Comparison of ENCODE assay signal across 9 mouse cellular contexts in the genomic region with DNA sequence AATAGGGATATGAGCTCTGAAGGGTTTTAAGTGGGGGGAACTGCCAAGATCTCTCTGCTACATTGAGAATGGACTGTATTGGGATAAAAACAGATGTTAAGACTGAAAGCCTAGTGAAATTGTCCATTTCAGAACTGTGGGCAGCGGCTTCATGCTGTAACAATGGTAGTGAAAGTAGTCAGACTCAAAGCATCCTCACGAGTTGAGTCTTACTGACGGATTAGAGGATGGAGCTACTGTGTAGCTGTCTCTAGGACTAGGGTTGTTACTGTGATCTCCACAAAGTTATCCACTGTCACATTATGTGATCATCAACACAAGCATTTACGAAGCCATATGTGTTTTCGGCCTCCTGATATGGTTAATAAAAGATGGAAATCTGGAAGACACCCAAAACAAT. TPM values are rescaled to one million over a fixed set of nuclear protein-coding genes. Genes with fewer than 3 reads are reported as not detected.
DNase-seq lines count a peak whose midpoint lies in the region; ATAC-seq and TF ChIP-seq lines count a peak whose summit lies in the region.
"Had no signal": no experiment of that assay in that cellular context is flagged by ENCODE, and none has a peak within 500 bp of the region (broad histone marks: within the 10 kb centered on the region; RNA-seq: fewer than 3 reads in every experiment).

No protein-coding gene starts in this region.

- DNase-seq in heart, embryonic 10.5 days (ENCODE audit: low spot score) = peak; percentile 67
- DNase-seq in heart, postnatal 25 days (ENCODE audit: low spot score) = no peak
- no peak for DNase-seq in forebrain, embryonic 11.5 days (ENCODE audit: low spot score)
- no peak for DNase-seq in liver, embryonic 13.5 days
- DNase-seq in spleen, postnatal 4 days (ENCODE audit: low spot score in 2 of 2) = no peak
- DNase-seq in adrenal gland, postnatal 36 days = no peak
- DNase-seq in layer of hippocampus, postnatal 10 days (ENCODE audit: low spot score in 2 of 2) = no peak

- H3K4me1 ChIP-seq in heart, embryonic 10.5 days = peaks cover 20% of the 10 kb centered on the region
- peaks cover 7% of the 10 kb centered on the region for H3K4me1 ChIP-seq in forebrain, embryonic 11.5 days (replicated peaks; ENCODE audit: control insufficient read depth, insufficient read depth, low read length)
- H3K4me1 ChIP-seq in liver, embryonic 13.5 days (replicated peaks) = peaks cover 48% of the 10 kb centered on the region

- WGBS in heart, embryonic 10.5 days = 43% methylated on average over 5 of the region's 5 CpGs
- WGBS in forebrain, embryonic 11.5 days = 47% methylated on average over 5 of the region's 5 CpGs
- WGBS in liver, embryonic 13.5 days (ENCODE audit: insufficient replicate concordance) = 38% methylated on average over 5 of the region's 5 CpGs

- no peaks in the 10 kb centered on the region for H3K9me3 ChIP-seq in heart, embryonic 10.5 days
- no peaks in the 10 kb centered on the region for H3K9me3 ChIP-seq in forebrain, embryonic 11.5 days (ENCODE audit: control insufficient read depth, low read length)
- no peaks in the 10 kb centered on the region for H3K9me3 ChIP-seq in liver, embryonic 13.5 days (replicated peaks)

- peaks cover 98% of the 10 kb centered on the region for H3K79me2 ChIP-seq in C2C12 (ENCODE audit: control insufficient read depth, insufficient read depth)

- intact Hi-C loops in heart, postnatal 25 days (cut with DNase I) = loop anchor here (2.0 kb wide), 1 partner anchor 271 kb away; a partner anchor contains a TSS

- H3K27ac ChIP-seq in heart, embryonic 10.5 days = peak overlapping the region; percentile 98
- no peak overlapping the region for H3K27ac ChIP-seq in forebrain, embryonic 11.5 days (ENCODE audit: low read depth, low read length)
- H3K27ac ChIP-seq in liver, embryonic 13.5 days = peak overlapping the region; percentile 92

- peak overlapping the region; percentile 99 for H3ac ChIP-seq in C2C12 (ENCODE audit: control insufficient read depth, insufficient read length, low read depth)

- peak overlapping the region; percentile 59 for H3K4me2 ChIP-seq in forebrain, embryonic 11.5 days (ENCODE audit: low read depth, low read length, severe bottlenecking)
- peak overlapping the region; percentile 88 for H3K4me2 ChIP-seq in liver, embryonic 13.5 days

- no peaks in the 10 kb centered on the region for H3K27me3 ChIP-seq in heart, embryonic 10.5 days (ENCODE audit: insufficient read depth, poor library complexity, severe bottlenecking)
- no peaks in the 10 kb centered on the region for H3K27me3 ChIP-seq in C2C12 (ENCODE audit: control insufficient read depth, insufficient read depth, insufficient read length)
- no peaks in the 10 kb centered on the region for H3K27me3 ChIP-seq in forebrain, embryonic 11.5 days (ENCODE audit: control insufficient read depth, insufficient read depth, low read length)
- H3K27me3 ChIP-seq in liver, embryonic 13.5 days = no peaks in the 10 kb centered on the region

- TF ChIP-seq CTCF in C2C12 (IDR thresholded peaks at IDR 0.05; ENCODE audit: control insufficient read depth, insufficient read depth, insufficient read length) = no peak

- peak overlapping the region; percentile 97 for H3K4me3 ChIP-seq in heart, embryonic 10.5 days
- peak overlapping the region; percentile 99 for H3K4me3 ChIP-seq in C2C12 (ENCODE audit: insufficient read depth, poor library complexity, severe bottlenecking)
- H3K4me3 ChIP-seq in forebrain, embryonic 11.5 days (ENCODE audit: low read depth, low read length) = peak overlapping the region; percentile 88
- H3K4me3 ChIP-seq in liver, embryonic 13.5 days (replicated peaks) = peak overlapping the region; percentile 96

- peaks cover 62% of the 10 kb centered on the region for H3K79me3 ChIP-seq in C2C12 (ENCODE audit: low read depth)

- ATAC-seq in forebrain, embryonic 11.5 days (replicated peaks; ENCODE audit: low FRiP score) = no peak
- ATAC-seq in liver, embryonic 13.5 days (ENCODE audit: low read depth) = no peak

- peaks cover 62% of the 10 kb centered on the region for H3K36me3 ChIP-seq in heart, embryonic 10.5 days
- peaks cover 80% of the 10 kb centered on the region for H3K36me3 ChIP-seq in C2C12 (ENCODE audit: control insufficient read depth, insufficient read depth)
- no peaks in the 10 kb centered on the region; the same call in 1 of the 2 replicates for H3K36me3 ChIP-seq in forebrain, embryonic 11.5 days (ENCODE audit: control insufficient read depth, insufficient read depth, low read length)
- peaks cover 54% of the 10 kb centered on the region for H3K36me3 ChIP-seq in liver, embryonic 13.5 days

- H3K9ac ChIP-seq in forebrain, embryonic 11.5 days (ENCODE audit: low read length) = peak overlapping the region; percentile 94
- H3K9ac ChIP-seq in liver, embryonic 13.5 days = peak overlapping the region; percentile 95

TF ChIP-seq in C2C12, 6 proteins besides CTCF, POLR2A, EP300 and RAD21:
- TF ChIP-seq USF1 (IDR thresholded peaks at IDR 0.05; ENCODE audit: low read depth) (no peak), CEBPB (IDR thresholded peaks at IDR 0.05; ENCODE audit: low read depth) (no peak), MYOG (IDR thresholded peaks at IDR 0.05; ENCODE audit: control insufficient read depth, extremely low read depth, insufficient read length) (no peak), MYOD1 (IDR thresholded peaks at IDR 0.05; ENCODE audit: control insufficient read depth, insufficient read length, low read depth) (no peak), FOSL1 (IDR thresholded peaks at IDR 0.05; ENCODE audit: insufficient read depth, low read length, poor library complexity, severe bottlenecking) (no peak), MAX (IDR thresholded peaks at IDR 0.05) (no peak)
TF ChIP-seq in C2C12: peak in this region for 0.

RNA-seq across cellular contexts. Expression of a gene that starts 1.0 kb away (rescaled TPM):
- 124 and 146 TPM in 2 replicates for polyA plus RNA-seq in heart, embryonic 10.5 days (2016; fragmentation: Nextera tagmentation; extraction: Ambion mirVana)
- total RNA-seq in heart, postnatal 25 days (2021) = 10 to 100 TPM; 43.5 to 44.9 TPM
- polyA plus RNA-seq in C2C12 (2012; fragmentation: generic; extraction: Trizol) = 90.2 TPM
- polyA plus RNA-seq in forebrain, embryonic 11.5 days (2014; fragmentation: Nextera tagmentation; extraction: Ambion mirVana) = 148 and 173 TPM in 2 replicates
- polyA plus RNA-seq in liver, embryonic 13.5 days (2015; fragmentation: Nextera tagmentation; extraction: Ambion mirVana) = 65.8 and 69.1 TPM in 2 replicates
- total RNA-seq in adrenal gland, postnatal 36 days (2021) = 10 to 100 TPM; 65.5 to 68.3 TPM
- total RNA-seq in layer of hippocampus, postnatal 10 days (2021) = 10 to 100 TPM; 62.4 to 63.4 TPM

RNA-seq across cellular contexts. Expression of a gene that starts 1.7 kb away (rescaled TPM):
- 677 and 779 TPM in 2 replicates for polyA plus RNA-seq in heart, embryonic 10.5 days (2016; fragmentation: Nextera tagmentation; extraction: Ambion mirVana)
- total RNA-seq in heart, postnatal 25 days (2021) = 1,000 to 10,000 TPM; 1,206 to 1,242 TPM
- 243 TPM for polyA plus RNA-seq in C2C12 (2012; fragmentation: generic; extraction: Trizol)
- polyA plus RNA-seq in forebrain, embryonic 11.5 days (2014; fragmentation: Nextera tagmentation; extraction: Ambion mirVana) = 457 and 514 TPM in 2 replicates
- 392 and 451 TPM in 2 replicates for polyA plus RNA-seq in liver, embryonic 13.5 days (2015; fragmentation: Nextera tagmentation; extraction: Ambion mirVana)
- 100 to 1,000 TPM; 351 to 362 TPM for total RNA-seq in adrenal gland, postnatal 36 days (2021)
- total RNA-seq in layer of hippocampus, postnatal 10 days (2021) = 100 to 1,000 TPM; 325 to 334 TPM

RNA-seq across cellular contexts. Expression of a gene that starts 15.3 kb away (rescaled TPM):
- 1.5 and 1.9 TPM in 2 replicates for polyA plus RNA-seq in heart, embryonic 10.5 days (2016; fragmentation: Nextera tagmentation; extraction: Ambion mirVana)
- under 1 TPM; 0.17 to 0.29 TPM for total RNA-seq in heart, postnatal 25 days (2021)
- 0.25 TPM for polyA plus RNA-seq in C2C12 (2012; fragmentation: generic; extraction: Trizol)
- 3.2 and 3.4 TPM in 2 replicates for polyA plus RNA-seq in forebrain, embryonic 11.5 days (2014; fragmentation: Nextera tagmentation; extraction: Ambion mirVana)
- polyA plus RNA-seq in liver, embryonic 13.5 days (2015; fragmentation: Nextera tagmentation; extraction: Ambion mirVana) = 0.71 and 1.3 TPM in 2 replicates
- total RNA-seq in adrenal gland, postnatal 36 days (2021) = under 1 TPM; 0.26 to 0.69 TPM
- 1 to 10 TPM; 2.2 to 2.5 TPM for total RNA-seq in layer of hippocampus, postnatal 10 days (2021)

RNA-seq across cellular contexts. Expression of a gene that starts 25.7 kb away (rescaled TPM):
- polyA plus RNA-seq in heart, embryonic 10.5 days (2016; fragmentation: Nextera tagmentation; extraction: Ambion mirVana) = 2.0 and 3.4 TPM in 2 replicates
- under 1 TPM; 0.60 to 0.84 TPM for total RNA-seq in heart, postnatal 25 days (2021)
- 0.06 TPM for polyA plus RNA-seq in C2C12 (2012; fragmentation: generic; extraction: Trizol)
- polyA plus RNA-seq in forebrain, embryonic 11.5 days (2014; fragmentation: Nextera tagmentation; extraction: Ambion mirVana) = 0.52 and 0.64 TPM in 2 replicates
- polyA plus RNA-seq in liver, embryonic 13.5 days (2015; fragmentation: Nextera tagmentation; extraction: Ambion mirVana) = 2.1 and 3.8 TPM in 2 replicates
- total RNA-seq in adrenal gland, postnatal 36 days (2021) = under 1 TPM; 0.66 to 0.76 TPM
- 1 to 10 TPM; 1.2 to 1.6 TPM for total RNA-seq in layer of hippocampus, postnatal 10 days (2021)

RNA-seq across cellular contexts. Expression of a gene that starts 56.2 kb away (rescaled TPM):
- polyA plus RNA-seq in heart, embryonic 10.5 days (2016; fragmentation: Nextera tagmentation; extraction: Ambion mirVana) = 0.69 TPM in 1 of 2 replicates, not detected in the other
- not detected for total RNA-seq in heart, postnatal 25 days (2021)
- not detected for polyA plus RNA-seq in C2C12 (2012; fragmentation: generic; extraction: Trizol)
- polyA plus RNA-seq in forebrain, embryonic 11.5 days (2014; fragmentation: Nextera tagmentation; extraction: Ambion mirVana) = 1.0 and 1.7 TPM in 2 replicates
- not detected in 2 replicates for polyA plus RNA-seq in liver, embryonic 13.5 days (2015; fragmentation: Nextera tagmentation; extraction: Ambion mirVana)
- not detected for total RNA-seq in adrenal gland, postnatal 36 days (2021)
- 1 to 10 TPM in 1 of 2 experiments, under 1 TPM in 1; 0.65 to 1.4 TPM for total RNA-seq in layer of hippocampus, postnatal 10 days (2021)
- total RNA-seq: hematopoietic stem cell, adult 5-6 weeks had no signal
